Mouse (Mus musculus) gastrocnemius, postnatal 14 days (tissue): ENCODE measurements around the gene Shd. TPM values are rescaled to one million over a fixed set of nuclear protein-coding genes. Genes with fewer than 3 reads are reported as not detected.

Experiments used
- DNase-seq: peaks from one replicate; pipeline ENCODE4 v3.0.0; 2021; ENCODE audit warnings: mixed read lengths
- intact Hi-C: fragments of 180-260 bp; cut with DNase I; formaldehyde crosslinking; loops from one replicate; pipeline ENCODE4 v1.15.1; 2025; ENCODE audit warnings: low total_unique reads
- total RNA-seq, 2 experiments: library from RNA; stranded (reverse); gene quantifications; 2 replicates each; pipeline ENCODE4 v1.2.3; 2021

Gene Shd
- total RNA-seq, 2 experiments from 2014 or later, result 0.31 to 0.62 TPM

DNA sequence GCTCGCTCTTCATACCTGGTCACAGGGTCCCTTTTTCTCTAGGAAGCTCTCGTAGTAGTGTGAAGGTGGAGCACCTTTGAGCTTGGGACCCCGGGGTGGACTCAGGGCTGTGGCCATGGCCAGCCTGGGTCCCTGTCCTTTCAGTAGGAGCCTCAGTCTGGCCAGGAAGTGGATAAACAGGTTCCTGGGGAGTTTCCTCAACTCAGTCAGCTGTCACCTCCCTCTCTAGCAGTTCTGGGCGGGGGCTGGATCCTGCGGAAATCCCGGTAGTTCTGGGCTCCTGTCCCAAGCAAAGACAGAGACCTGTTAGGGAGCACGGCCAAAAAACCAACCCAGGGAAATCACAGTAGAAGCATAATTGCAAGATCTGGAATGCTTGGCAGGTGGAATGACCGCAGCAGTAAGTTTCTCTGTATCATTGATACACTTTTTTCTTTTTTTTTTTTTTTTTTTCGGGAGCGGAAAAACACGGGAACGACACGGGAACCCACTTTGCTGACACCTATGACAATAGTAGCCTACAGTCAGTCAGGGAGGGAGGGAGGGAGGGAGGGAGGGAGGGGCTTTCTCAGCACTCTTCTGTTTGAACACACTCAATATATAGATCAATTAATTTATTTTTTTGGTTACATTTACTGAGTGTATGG, 35.3 kb downstream of the Shd start, which contains the start of the genes Stap2 and Mpnd:
Stap2 (minus strand) TSS at position 170 of the 647 bp plus-strand sequence.
Mpnd (plus strand) TSS at position 297 of the 647 bp plus-strand sequence.
- intact Hi-C loops, result no loop called here
- no peak for DNase-seq

DNA sequence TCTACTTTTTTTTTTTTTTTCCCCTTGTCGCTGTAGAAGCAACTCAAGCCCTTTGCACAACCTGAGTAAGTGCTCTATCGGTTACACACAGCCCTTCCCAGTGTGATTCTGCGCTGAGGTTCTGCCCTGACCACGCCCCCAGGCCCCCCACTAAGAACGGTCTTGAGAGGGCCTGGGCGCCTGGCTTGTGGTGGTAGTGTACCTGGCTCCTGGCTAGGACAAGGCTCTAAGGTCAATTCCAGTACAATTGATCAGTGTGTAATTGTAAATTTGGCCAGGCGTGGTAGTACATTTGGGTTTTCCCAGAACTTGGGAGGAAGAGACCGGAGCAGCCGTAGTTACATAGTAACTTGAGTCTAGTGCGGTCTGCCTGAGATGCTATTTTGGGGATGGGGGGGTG, 36.7 kb downstream of the Shd start:
- intact Hi-C loops, result no loop called here
- no peak for DNase-seq

DNA sequence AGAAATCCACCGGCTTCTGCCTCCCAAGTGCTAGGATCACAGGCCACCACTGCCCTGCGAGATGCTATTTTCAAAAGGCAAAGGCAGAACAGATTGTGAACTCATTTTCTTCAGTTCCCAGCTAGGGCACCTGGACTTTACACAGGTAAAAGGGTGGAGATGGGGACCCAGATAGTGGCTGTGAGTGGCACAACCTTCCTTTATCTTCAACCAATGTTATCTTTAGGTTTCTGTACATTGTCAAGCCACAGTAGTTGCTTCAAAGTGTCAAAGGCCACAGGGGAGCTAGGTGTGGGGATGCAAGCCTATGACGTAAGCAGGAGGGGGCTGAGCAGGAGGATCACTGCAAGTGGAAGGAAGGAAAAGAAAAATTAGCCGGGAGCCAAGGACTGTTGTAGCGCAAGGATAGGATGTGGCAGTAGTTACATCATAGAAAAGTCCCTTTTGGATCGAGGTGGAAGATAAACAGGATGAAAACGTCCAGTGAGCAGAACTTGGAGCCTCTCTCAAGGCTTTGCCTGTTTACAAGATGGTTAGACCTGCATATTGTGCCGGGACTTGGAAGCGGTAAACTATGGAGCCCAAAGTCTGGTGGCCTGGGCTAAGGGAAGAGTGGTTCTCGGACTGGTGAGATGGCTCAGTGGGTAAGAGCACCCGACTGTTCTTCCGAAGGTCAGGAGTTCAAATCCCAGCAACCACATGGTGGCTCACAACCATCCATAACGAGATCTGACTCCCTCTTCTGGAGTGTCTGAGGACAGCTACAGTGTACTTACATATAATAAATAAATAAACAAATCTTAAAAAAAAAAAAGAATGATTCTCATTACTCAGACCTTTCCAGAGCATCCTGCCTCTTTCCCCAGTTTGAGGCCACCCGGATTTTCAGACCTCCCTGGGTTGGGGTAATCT, 37.4 kb downstream of the Shd start:
- intact Hi-C loops, result no loop called here
- DNase-seq, result no peak

DNA sequence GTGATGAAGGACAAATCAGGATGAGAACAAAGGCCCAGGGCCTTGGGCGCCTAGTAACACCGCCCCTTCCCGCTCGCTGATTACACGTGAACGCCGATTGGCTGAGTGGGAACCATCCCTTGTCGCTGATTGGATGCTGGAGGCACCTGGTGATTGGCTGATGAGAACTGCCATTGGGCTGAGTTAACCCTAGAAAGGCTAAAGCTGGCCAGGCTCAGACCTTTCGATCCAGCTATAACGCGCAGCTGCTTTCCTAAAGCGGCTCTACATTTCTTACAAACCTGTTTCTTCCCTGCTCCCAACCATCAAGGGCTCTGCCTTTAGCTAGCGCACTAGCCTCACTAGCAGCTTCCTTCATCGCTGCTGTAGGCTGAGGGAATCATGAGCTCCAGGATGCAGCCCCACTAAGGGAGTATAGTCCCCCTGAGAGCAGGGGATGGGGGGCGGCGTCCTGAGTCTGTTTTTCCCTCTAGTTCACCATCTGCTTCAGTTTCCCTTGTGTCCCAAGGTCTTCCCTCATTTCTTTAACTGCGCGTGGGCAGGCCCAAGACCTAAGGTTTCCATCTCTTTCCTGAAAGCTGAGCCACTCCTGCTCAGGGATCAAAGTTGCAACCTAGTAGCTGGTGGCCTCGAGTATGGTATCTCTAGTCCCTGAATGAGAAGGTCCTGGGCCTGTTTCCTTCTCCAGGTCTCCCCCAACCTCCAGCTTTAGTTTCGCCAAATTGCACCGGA, 38.3 kb downstream of the Shd start:
- intact Hi-C loops, result no loop called here
- peak; percentile 91 for DNase-seq

DNA sequence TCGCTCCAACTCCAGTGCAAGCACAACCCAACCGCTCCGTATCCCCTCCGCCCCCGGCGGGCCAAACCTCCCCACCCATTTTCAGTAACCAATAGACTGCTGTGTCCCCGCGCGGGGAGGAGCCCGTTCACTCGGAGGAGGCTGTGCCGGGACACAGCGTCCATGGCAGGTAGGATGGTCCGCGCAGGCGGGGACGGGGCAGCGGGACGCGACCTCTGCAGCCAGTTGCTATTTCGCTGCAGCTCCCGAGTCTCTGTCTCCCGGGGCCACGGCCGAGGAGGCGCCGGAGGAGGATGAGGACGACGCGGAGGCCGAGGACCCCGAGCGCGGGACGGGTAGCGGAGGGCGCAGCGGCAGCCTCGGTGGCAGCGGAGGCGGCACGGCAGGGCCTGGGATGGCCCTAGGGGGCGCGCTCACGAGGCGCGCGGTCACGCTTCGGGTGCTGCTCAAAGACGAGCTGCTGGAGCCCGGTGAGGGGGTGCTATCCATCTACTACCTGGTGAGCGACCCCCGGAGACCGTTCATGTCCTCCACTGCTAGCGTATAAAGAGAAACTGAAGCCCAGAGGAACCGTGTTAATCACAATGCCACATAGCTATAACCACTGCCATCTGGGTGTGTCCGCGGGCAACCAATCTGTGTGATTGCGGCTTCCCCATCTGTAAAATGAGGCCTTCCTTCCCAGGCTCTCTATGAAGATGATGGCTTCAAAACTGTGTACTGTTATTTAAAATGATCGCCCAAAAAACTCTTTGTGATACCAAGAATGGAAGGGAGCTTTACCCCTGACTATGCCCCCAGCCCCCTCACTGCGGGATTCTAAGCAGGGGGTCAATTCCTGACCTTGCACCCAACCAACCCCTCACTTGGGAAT, 39.1 kb downstream of the Shd start:
- peak; percentile 94 for DNase-seq
- intact Hi-C loops, result no loop called here

DNA sequence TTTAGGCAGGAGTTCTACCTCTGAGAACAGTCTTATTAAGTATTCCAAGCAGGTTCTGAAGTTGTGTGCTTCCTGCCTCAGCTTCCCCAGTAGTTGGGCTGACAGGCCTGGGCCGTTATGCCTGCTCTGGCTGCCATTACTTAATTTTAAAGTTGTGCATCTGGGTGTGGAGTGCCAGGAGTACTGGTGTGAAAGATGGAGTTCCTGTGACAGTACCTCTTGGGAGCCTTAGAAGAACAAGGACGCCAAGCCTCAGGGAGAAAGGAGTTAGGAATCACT, 39.6 kb downstream of the Shd start:
- intact Hi-C loops, result loop anchor here (5.0 kb wide), 1 partner anchor 33 kb away; no protein-coding TSS in a partner anchor
- DNase-seq, result no peak

DNA sequence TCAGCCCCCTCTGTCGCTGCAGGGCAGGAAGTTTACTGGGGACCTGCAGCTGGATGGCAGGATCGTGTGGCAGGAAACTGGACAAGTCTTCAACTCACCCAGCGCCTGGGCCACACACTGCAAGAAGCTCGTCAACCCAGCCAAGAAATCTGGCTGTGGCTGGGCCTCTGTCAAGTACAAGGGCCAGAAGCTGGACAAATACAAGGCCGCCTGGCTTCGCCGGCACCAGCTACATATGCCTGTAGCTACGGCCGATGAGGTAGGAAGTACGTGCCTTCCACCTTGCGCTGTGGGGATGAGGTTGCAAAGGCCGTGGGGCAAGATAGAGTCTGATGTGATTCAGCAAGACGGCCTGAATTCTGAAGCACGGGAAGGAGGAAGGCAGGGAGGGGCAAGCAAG, 40.0 kb downstream of the Shd start:
- DNase-seq, result no peak
- intact Hi-C loops, result loop anchor here (5.0 kb wide), 1 partner anchor 33 kb away; no protein-coding TSS in a partner anchor

DNA sequence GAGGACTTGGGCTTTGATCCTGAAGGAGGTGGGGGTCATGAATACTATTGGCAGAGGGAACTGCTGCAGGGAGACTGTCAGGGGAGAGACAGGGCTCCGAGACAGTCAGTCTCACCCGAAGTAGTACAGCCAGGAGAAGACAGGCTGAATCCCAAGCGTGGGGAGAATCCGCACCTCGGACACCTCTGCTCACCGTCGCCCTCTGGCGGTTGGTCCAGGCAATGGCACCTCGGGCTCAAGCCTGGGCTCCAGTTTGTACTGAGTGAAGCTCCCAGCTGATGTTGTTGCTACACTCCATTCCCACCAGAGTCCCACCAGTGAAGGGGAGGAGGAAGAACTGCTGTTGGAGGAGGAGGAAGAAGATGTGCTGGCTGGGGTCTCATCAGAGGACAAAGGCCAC, 40.4 kb downstream of the Shd start:
- intact Hi-C loops, result loop anchor here (5.0 kb wide), 1 partner anchor 33 kb away; no protein-coding TSS in a partner anchor
- peak; percentile 79 for DNase-seq

DNA sequence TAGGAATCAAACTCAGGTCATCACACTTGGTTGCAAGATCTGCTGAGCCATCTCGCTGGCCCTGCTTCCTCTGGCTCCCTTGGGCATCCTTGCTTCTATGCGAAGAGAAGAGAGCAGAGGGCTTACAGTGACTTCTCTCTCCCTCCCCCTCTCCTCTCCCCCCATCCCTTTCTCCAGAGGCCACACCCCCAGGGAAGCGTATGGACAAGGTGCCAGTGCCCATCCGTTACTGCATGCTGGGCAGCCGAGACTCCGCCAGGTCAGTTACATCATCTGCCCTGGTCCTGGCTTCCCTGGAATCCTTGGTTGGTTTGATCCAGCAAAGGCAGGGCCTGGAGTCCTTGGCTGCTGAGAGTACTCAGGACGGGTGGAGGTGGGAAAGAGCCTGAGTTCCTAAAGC, 41.2 kb downstream of the Shd start:
- intact Hi-C loops, result loop anchor here (5.0 kb wide), 1 partner anchor 34 kb away; no protein-coding TSS in a partner anchor
- no peak for DNase-seq

DNA sequence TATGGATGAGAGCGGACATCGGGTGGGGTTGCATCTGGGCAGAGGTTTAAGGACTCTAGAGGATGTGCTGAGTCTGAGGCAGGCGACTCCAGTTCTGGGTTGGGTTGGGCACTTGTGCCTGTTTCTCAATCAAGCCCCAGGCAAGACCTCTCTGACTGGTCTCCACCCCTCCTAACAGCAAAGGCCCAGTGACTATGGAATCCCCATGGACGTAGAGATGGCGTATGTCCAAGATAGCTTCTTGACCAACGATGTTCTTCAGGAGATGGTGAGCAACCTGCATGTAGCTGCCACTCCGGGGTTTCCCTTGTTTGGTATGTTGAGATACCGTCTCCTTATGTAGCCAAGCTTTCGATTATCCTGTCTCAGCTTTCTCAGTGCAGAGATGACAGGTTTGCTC, 45.0 kb downstream of the Shd start:
- no peak for DNase-seq
- intact Hi-C loops, result no loop called here

DNA sequence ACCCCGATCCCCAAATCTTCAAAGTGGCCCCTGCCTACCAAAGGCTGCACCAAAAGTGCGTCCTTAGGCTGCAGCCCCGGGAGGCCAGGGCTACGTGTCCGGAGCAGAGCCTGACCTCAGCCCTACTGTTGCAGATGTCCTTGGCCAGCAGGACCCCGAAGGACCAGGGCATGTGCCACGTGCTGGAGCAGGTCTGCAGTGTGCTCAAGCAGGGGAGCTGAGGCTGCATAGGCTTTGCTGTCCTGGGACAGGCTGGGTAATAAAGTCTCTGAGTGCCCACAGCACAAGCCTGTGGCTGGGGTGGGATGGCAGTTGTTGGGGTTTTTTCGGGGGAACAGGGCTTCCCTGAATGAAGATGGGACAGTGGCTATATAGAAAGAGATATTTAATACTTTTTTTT, 46.1 kb downstream of the Shd start:
- DNase-seq, result no peak
- intact Hi-C loops, result no loop called here

DNA sequence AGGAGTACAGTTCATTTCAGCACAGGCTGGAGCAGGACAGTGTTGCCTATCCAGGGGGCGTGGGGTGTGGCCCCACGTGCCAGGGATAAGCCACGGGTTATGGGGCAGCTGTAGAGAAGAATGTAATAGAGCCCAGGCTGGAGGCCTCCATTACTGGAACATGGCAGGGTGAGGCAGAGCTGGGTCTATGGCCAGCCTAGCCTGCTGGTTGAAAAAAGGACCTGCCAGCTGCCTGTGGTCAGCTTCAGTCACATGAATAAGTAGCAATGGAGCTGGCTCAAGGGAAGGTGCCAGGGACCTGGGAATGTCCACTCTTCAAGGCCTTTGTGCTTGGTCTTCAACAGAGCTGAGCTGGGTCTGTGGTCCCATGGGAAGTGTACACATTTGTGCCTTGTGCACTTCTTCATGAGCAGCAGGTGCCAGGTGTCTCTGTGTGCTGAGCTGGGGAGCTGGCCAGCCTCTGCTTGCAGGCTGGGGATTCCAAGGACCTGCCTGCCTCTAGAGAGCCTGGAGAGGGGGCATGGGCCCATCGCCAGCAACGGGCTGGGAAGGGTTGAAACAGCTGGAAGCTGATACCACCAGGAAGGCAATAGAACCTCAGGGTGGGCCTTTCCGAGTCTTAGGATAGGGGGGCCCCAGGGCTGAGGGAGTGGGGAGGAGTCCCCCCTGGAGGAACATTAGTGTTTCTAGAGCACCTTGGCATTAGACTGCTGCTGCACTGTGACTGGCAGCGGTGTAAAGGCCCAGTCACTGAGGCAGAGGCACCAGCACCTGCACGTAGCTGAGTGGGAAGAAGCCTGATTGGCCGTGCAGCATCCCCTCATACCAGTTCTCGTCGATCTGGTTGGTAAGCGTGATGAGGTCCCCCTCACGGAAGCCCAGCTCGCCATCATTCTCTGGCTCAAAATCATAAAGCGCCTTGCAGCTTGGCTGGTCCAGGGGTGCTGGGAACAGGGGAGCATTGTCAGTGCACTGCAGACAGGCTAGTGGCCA, 46.8 kb downstream of the Shd start:
- intact Hi-C loops, result no loop called here
- DNase-seq, result peak; percentile 13

DNA sequence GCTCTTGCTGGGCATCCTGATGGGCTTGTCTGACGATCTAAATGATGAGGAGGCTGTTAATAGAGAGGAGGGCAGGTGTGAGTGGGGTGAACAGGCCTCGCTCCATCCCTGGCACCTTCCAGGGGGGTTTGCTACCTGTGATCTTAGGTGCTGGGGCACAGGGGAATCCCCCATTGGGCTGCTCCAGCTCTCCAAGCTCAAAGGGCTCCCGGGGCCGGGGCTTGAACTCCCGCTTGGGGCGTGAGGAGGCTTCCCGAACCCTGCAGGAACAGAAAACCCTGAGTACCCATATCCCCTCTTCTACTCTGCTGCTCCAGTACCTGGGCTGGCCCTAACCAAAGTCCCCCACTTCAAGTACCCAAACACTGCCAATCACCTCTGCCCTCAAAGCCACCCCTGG, 47.6 kb downstream of the Shd start:
- intact Hi-C loops, result no loop called here
- no peak for DNase-seq

DNA sequence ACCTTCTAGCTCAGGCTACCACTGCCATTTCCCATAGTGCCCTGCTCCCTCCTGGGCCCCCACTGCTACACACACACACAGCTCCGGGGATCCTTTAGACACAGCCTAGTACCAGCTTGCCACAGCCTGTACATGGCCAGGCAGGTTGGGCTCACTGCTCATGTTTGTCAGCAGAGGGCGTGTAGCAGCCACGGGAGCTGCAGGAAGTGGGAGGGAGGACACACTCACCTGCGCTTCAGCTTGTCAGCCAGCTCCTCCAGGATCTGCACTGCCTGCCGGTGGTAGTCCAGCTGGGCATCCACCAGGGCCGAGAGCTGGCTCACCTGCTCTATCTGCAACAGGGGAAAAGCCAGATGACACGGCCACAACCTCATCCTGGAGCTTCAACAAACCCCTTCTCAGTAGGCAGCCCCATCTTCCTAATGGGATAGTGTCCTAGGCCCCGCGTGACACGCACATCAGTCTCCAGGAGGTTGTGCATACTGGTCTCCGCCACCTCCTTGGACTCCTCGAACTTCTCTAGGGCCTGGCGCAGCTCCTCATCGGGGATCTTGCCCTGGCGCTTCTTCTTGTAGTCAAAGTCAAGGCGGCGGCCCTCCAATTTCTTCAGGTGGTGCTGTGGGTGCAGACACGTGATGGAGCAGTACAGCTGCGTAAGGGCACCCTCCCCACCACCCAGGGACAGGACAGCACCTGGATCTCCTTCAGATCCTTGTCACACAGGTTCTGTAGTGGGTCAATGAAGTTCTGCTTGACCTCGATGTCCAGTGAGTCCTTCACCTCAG, 48.3 kb downstream of the Shd start:
- intact Hi-C loops, result no loop called here
- DNase-seq, result no peak

DNA sequence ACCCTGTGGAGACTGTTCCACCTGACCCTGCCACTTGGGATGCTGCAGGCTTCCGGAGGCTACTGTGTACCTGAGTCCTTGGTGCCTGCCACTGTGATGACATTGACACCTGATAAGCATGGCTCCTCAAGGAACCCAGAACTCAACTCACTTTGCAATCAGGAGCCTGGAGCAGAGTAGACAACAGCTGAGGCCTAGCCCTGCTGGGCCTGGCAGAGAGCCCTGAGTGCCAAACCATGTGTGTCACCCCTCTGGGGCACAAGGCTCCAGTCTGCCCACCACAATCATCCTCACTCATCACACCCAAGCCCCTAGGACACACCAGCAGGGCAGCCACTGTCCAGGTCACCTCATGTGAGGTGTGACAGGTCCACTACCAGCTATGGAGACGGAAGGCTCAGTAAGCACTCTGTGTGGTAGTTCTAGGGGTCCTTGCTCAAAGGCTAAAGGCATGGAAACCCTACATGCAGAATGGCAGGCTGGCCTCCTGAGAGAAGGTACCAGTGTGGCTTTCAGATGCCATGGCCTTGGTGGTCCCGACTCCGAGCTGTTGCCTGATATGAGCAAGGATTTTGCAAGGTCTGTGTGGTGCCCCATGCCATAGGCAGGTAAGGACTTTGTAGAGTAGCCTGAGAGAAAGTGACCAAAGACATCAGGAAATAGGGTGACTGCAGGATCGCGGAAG, 50.3 kb downstream of the Shd start:
- intact Hi-C loops, result no loop called here
- no peak for DNase-seq

DNA sequence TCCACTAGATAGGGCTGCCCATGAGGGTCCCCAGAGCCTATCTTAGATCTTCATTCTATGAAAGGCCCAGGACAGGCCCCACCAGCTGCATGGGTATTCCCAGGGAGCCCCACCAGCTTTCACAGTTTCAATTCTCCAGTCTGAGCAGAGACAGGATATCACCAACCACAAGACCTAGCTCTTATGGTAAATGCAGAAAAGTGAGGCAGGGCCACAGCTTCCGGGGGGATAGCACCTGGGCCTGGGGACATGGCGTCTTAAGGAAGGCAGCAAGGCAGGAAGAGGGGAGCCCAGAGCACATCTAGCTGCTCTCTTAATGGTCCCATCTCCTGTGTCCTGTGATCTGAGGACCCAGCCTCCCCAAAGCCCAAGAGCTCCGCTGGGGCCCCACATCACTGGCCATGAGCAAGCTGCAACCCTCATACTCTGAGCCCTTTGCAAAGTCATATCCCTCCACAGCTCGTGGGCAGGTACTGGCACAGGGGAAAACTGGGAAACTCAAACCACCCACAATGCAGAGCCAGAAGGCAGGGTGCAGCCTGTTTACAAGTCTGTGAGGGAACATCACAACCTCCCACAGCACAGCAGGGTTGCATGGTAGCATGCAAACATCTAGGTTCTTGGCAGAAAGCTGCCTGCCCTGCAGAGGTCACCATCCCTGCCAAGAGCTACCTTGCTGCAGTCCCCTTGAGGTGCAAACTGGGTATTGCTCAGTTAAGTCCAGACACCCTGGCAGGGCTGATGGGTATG, 51.1 kb downstream of the Shd start:
- intact Hi-C loops, result no loop called here
- DNase-seq, result no peak
